Mouse (Mus musculus): ENCODE measurements around the gene Bloc1s3.

DNA sequence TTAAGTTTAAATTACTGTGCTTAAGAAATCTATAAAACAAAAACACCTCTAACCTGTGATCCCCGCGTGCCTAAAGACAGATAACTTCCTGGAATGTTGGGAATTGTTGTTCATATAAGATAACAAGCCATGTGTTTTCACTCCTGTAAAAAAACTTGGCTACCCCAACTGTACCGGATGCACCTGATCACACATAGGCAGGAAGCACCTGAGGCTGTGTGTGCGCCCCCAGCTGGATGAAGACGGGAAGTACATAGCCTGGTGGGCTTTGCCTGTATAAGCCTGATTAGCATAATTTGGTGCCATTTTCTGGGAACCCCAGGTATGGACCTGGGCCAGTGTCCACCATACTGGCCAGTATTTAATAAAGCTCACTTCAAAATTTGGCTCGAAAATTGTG lies 35.4 kb upstream of the Bloc1s3 start:
- TF ChIP-seq MYOD1 (IDR thresholded peaks at IDR 0.05; ENCODE audit: control insufficient read depth in 1 of 3, insufficient read length in 2 of 3, low read depth in 2 of 3) (no peak), REST (IDR thresholded peaks at IDR 0.05; ENCODE audit: insufficient read depth, insufficient read length) (no peak), MAX (IDR thresholded peaks at IDR 0.05; ENCODE audit: low read depth) (no peak), POLR2AphosphoS2 (IDR thresholded peaks at IDR 0.05; ENCODE audit: insufficient read length, low read depth) (no peak), MYOG (IDR thresholded peaks at IDR 0.05; ENCODE audit: control insufficient read depth in 1 of 3, insufficient read depth in 1 of 3, insufficient read length in 2 of 3, low read depth in 2 of 3) (no peak), POLR2A (IDR thresholded peaks at IDR 0.05; ENCODE audit: insufficient read length, low read depth) (no peak), CEBPB (IDR thresholded peaks at IDR 0.05; ENCODE audit: insufficient read depth, poor library complexity, severe bottlenecking) (no peak), TCF12 (IDR thresholded peaks at IDR 0.05; ENCODE audit: insufficient read depth, poor library complexity, severe bottlenecking) (no peak), USF1 (IDR thresholded peaks at IDR 0.05; ENCODE audit: low read depth) (no peak), E2F4 (IDR thresholded peaks at IDR 0.05; ENCODE audit: insufficient read depth) (no peak)
